Mouse (Mus musculus) thymus, postnatal 10 days (tissue): ENCODE results near the gene Tmem121b.

Experiments
- DNase-seq, 2 experiments: peaks; one replicate each; pipeline ENCODE4 v3.0.0; 2021; ENCODE audit warnings: low spot score in 2 of 2

Gene Tmem121b

GRCm38 (mm10) chr6:120465393-120465792 lies 28.2 kb downstream of the Tmem121b start:
- DNase-seq, result no peak

DNA sequence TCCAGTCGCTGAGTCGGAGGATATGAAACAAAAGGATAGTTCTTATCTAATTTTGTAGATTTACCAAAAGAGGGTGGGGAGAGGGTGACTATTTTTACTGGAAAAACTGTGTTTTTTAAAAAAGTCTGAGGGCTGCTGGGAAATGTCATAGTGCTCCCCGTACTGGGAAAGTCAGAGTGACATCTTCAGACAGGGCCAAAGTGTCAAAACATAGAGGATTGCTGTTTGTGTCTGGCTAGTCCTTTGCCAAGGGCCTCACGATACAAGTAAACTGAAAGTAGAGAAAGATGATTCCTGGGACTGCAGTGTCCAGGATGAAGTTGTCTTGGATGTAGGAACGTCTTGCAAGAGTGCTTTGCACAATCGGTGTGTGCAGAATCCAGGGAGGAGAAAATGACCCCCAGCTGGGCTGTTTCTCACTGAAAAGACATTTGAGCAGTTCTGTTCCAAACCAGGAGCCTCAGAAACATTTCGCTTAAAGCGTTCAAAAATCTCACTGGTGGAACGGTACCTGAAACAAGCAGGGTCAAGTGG lies 29.1 kb downstream of the Tmem121b start:
- no peak for DNase-seq

GRCm38 (mm10) chr6:120463884-120464283 lies 29.7 kb downstream of the Tmem121b start:
- peak; percentile 54 to 72 for DNase-seq

- peak; percentile 87 to 93 for DNase-seq
Observed at GRCm38 (mm10) chr6:120463086-120463871, 30.3 kb downstream of the Tmem121b start, which contains the start of gene Il17ra. Gene Il17ra (plus strand): TSS chr6:120463247.

GRCm38 (mm10) chr6:120462251-120462650 lies 31.4 kb downstream of the Tmem121b start:
- DNase-seq, result no peak

GRCm38 (mm10) chr6:120461217-120461616 lies 32.4 kb downstream of the Tmem121b start:
- DNase-seq, result no peak

DNA sequence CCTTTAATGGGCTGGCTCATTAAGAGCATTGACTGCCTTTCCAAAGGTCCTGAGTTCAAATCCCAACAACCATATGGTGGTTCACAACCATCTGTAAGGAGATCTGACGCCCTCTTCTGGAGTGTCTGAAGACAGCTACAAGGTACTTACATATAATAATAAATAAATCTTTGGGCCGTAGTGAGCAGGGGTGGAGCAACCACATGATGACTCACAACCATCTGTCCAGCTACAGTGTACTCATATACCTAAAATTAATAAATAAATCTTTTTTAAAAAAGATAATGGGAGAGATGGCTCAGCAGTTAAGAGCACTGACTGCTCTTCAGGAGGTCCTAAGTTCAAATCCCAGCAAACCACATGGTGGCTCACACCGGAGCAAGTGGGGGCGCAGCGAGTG lies 35.9 kb downstream of the Tmem121b start:
- no peak for DNase-seq

DNA sequence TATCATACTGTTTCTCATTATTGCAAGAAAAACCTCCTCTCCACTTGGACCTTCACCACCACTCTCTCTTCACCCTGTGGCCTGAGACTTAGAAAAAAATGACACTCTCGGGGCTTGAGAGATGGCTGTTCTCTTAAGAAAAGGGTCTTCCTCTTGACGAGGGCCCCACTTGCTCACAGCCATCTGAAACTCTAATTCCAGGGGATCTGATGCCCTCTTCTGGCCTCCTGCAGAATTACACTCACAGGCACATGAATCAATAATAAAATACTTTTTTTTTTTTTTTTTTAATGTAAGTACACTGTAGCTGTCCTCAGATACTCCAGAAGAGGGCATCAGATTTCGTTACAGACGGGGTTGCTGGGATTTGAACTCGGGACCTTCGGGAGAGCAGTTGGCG lies 36.5 kb downstream of the Tmem121b start:
- DNase-seq, result no peak

- DNase-seq, result no peak
Observed at GRCm38 (mm10) chr6:120454627-120455077, 39.0 kb downstream of the Tmem121b start.

- DNase-seq, result no peak
Observed at GRCm38 (mm10) chr6:120453556-120453955, 40.1 kb downstream of the Tmem121b start.

- no peak for DNase-seq
Observed at GRCm38 (mm10) chr6:120453103-120453445, 40.5 kb downstream of the Tmem121b start.

DNA sequence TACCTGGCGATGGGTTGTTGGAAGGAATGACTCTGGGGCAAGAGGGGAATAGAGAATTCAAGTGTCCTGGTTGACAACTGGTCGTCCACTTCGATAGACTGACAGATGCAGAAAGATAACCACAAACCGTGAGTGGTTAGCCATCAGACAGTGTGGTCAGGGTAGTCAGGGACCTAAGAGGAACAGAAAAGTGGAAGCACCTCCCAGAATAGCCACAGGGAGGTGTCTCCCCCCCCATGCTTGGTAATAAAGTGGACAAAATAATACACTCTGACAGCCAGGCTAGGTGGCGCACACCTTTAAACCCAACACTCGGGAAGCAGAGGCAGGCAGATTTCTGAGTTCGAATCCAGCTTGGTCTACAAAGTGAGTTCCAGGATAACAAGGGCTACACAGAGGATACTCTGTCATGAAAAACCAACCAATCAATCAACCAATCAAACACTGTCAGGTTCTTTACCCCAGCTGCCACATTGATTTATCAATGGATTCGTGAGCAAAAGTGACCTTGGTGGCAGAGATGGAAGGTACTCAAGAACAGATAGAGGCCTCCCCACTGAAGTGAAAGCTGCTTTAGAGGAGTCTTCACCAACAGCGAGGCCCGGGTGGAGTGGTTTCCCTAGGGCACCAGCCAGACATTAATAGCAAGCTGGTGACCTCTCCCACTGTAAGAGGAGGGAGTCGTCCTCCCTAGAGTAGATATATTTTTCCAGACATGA lies 41.1 kb downstream of the Tmem121b start:
- no peak for DNase-seq

- no peak for DNase-seq
Observed at GRCm38 (mm10) chr6:120450208-120450607, 43.4 kb downstream of the Tmem121b start.

DNA sequence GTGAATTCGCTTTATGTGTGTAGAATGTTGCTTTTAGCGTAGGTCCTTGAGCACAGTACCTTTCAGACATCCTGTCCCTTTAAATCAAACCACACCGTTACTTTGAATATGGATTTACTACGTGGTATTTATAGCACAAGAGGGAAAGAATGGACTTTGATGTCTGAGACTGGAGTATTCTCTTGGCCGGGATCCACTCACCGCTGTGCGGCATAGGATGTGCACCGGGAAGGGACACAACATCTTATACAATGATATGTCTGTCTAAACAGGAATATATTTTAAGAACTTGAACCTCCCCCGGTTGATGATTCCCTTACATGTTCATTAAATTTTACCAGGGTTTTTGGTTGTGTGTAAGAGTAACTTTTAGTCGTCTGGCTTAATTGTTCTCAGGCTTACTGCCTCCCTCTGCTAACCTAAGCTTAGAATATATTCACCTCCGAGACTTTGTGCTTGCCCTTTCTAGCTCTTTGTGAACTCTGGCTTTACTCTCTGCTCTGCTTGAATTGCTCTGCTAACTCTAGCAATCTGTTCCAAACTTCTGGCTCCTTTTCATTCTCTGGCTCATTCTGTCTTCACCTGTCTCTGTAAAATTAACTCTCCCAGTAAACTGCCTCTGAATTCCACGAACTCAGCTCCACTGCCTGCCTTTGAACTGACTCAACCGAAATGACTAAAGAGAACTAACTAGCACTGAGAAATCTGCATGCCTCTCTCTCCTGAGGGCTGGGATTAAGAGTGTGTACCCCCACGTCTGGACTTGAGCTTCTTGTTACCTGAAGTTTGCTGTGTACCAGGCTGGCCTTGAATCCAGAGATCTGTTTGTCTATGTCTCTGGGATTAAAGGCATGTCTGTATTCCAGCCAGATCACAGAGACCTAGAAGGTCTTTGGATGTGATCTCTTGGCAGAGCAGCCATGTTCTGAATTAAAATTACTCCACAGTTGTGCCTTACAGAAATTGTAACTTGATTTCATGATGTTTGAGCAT lies 49.9 kb downstream of the Tmem121b start:
- no peak for DNase-seq

GRCm38 (mm10) chr6:120442171-120442749 lies 51.3 kb downstream of the Tmem121b start:
- no peak for DNase-seq
